Mouse (Mus musculus): ENCODE measurements around the gene Nfia. TPM values are rescaled to one million over a fixed set of nuclear protein-coding genes. Genes with fewer than 3 reads are reported as not detected.
A peak's percentile ranks its signal among the peaks of the same experiment; 100 is the strongest.

The Nfia gene
- total RNA-seq, 2 experiments from 2014 or later: 69.5 to 70.1 TPM

GRCm38 (mm10) chr4:97879696-97880095 lies 107.2 kb downstream of the Nfia start:
- intact Hi-C loops (cut with DNase I; ENCODE audit: low total_unique reads): no loop called here
- DNase-seq: no peak

DNA sequence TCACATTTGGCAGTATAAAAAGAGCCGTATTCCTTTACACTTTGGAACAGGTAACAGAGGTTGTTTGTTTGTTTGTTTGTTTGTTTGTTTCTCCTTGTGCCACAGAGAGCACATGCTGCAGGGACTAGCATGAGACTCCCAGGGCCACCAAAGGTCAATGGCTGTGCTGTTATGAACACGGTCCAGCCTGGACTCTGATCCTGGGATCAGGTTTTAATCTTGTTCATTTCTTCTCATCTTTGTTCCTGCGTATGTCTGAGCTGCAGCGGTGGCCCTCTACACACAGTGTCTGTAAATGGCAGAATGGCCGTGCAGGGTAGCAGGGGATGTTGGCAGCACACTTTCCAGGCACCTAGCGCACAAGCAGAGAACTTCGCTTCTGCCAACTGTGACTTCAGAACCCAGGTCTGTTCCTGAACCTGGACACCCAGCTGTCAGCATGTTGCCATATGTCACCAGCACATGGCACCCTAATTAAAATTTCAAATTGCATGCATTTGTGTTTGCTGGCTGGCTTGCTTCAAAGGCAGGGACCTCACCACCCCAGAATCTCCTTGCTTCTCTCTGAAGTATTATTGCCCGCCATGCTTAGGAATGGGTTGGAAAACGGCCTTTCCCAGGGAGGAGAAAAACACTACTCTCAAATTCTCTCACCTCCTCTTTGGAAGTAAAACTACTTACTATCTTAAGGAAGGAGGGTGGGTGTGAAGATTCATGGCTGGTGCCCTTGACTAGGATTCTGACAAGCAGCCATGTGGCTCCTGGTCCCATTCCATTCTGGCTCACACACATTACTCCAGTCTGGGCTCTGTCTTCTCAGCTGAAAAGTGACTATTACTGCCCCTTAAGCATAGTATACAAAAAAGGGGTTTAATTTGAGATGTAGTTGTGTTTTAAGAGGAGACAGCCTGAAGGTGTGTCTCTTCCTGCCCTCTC lies 107.9 kb downstream of the Nfia start:
- intact Hi-C loops (cut with DNase I; ENCODE audit: low total_unique reads): no loop called here
- no peak for DNase-seq

- no peak for DNase-seq
- intact Hi-C loops (cut with DNase I; ENCODE audit: low total_unique reads): no loop called here
These were observed 113.0 kb downstream of the Nfia start for GRCm38 (mm10) chr4:97885574-97885973.

DNA sequence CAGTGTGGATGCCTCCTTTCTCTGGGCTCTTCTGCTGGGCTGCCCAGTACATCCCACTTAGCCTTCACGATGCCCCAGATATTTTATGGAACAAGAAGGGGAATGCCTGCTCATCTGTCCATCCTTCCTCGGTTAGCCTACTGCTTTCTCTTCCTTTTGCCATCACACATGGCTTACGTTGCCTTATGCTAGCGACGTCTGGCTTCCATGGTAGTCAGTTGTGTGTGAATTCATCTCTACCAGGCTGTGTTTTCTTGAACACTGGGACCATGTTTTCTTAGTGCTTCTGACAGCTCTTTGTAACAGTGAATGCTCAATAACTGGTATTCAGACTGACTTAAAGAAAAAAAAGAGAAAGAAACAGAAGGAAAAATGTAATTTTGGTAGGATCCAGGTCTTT lies 113.7 kb downstream of the Nfia start:
- intact Hi-C loops (cut with DNase I; ENCODE audit: low total_unique reads): no loop called here
- no peak for DNase-seq

GRCm38 (mm10) chr4:97887228-97887627 lies 114.7 kb downstream of the Nfia start:
- DNase-seq: no peak
- intact Hi-C loops (cut with DNase I; ENCODE audit: low total_unique reads): no loop called here

- no peak for DNase-seq
- intact Hi-C loops (cut with DNase I; ENCODE audit: low total_unique reads): no loop called here
These were observed 118.5 kb downstream of the Nfia start for GRCm38 (mm10) chr4:97891063-97891462.

- intact Hi-C loops (cut with DNase I; ENCODE audit: low total_unique reads): no loop called here
- no peak for DNase-seq
These were observed 119.1 kb downstream of the Nfia start for GRCm38 (mm10) chr4:97891611-97892010.

- no peak for DNase-seq
- intact Hi-C loops (cut with DNase I; ENCODE audit: low total_unique reads): no loop called here
These were observed 121.7 kb downstream of the Nfia start for GRCm38 (mm10) chr4:97893915-97894884.

- intact Hi-C loops (cut with DNase I; ENCODE audit: low total_unique reads): no loop called here
- no peak for DNase-seq
These were observed 123.4 kb downstream of the Nfia start for GRCm38 (mm10) chr4:97895940-97896339.

GRCm38 (mm10) chr4:97900256-97900944 lies 127.9 kb downstream of the Nfia start:
- intact Hi-C loops (cut with DNase I; ENCODE audit: low total_unique reads): no loop called here

GRCm38 (mm10) chr4:97905826-97906225 lies 133.3 kb downstream of the Nfia start:
- no peak for DNase-seq
- intact Hi-C loops (cut with DNase I; ENCODE audit: low total_unique reads): no loop called here

More at GRCm38 (mm10) chr4:97900256-97900944, 127.9 kb downstream of the Nfia start:
- DNase-seq: no peak

- DNase-seq: no peak
- intact Hi-C loops (cut with DNase I; ENCODE audit: low total_unique reads): no loop called here
These were observed 136.1 kb downstream of the Nfia start for GRCm38 (mm10) chr4:97908576-97909147.

GRCm38 (mm10) chr4:97910115-97910776 lies 137.7 kb downstream of the Nfia start:
- no peak for DNase-seq
- intact Hi-C loops (cut with DNase I; ENCODE audit: low total_unique reads): no loop called here

DNA sequence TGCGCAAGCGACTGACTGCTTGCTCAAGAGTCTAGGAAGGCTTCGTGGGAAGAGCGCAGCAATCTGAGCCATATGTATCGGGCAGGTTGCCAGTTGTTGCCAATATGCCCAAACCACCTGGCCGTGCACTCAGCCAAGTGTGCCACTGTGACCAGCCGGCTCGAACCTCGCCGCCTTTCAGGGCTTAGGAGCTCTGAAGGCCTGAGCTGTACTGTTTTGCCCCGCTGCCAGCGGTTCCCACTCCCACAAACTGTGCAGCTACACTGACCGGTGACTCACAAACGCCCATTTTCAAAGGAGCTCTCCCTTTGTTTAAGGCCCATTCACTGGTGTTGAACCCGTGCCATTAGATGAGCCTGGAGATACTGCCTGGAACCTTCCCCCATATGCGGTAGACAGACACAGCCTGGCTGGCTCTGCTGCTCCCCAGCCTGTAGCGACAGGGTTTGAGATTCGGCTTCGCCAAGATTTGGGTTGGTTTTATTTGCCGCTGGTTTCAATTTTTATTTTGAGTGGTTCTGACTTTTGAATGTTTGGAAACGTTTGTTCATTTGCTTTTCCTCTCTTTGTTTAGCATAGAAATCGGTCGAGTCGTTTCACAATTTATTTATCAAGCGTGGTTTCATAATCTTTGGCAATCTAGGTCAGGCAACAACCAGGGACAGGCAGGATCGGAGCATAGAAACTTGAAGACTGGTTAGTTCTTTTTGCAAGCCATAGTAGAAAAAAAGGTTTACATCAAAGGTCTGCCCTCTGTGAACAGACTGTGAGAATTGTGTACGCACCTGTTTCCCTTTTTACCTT lies 138.4 kb downstream of the Nfia start:
- intact Hi-C loops (cut with DNase I; ENCODE audit: low total_unique reads): no loop called here
- DNase-seq: peak; percentile 18

- intact Hi-C loops (cut with DNase I; ENCODE audit: low total_unique reads): no loop called here
- no peak for DNase-seq
These were observed 139.2 kb downstream of the Nfia start for GRCm38 (mm10) chr4:97911755-97912154.

DNA sequence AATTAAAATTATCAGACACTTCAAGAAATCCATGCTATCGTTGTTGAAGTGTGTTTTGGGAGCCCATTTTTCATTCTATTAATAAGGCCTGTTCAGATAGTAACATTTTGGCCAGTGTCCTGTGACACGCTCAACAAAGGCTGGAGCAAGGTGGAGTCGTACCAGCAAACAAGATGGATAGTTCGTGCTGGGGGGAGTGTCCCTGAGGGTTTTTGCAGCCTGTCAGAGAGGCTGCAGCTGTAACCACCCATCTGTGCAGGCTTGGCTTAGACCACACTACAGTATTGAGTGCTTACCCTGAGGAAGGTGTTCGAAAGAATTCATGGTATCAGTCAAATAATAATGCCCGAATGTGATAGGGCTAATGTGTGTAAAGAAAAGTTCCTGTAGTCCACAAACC lies 139.6 kb downstream of the Nfia start:
- intact Hi-C loops (cut with DNase I; ENCODE audit: low total_unique reads): no loop called here
- no peak for DNase-seq

DNA sequence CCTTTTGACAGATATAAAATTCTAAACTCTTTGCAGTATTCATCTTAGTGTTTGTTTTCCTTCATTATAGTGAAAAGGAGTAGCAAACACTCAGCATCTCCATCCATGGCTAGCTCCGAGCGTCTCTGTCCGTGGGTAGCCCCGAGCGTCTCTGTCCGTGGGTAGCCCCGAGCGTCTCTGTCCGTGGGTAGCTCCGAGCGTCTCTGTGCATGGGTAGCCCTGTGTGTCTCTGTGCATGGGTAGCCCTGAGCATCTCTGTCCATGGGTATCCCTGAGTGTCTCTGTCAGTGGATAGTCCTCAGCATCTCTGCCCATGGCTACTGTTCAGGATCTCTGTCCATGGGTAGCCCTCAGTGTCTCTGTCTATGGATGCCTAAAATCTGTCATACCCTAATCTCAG lies 140.0 kb downstream of the Nfia start:
- DNase-seq: no peak
- intact Hi-C loops (cut with DNase I; ENCODE audit: low total_unique reads): no loop called here

DNA sequence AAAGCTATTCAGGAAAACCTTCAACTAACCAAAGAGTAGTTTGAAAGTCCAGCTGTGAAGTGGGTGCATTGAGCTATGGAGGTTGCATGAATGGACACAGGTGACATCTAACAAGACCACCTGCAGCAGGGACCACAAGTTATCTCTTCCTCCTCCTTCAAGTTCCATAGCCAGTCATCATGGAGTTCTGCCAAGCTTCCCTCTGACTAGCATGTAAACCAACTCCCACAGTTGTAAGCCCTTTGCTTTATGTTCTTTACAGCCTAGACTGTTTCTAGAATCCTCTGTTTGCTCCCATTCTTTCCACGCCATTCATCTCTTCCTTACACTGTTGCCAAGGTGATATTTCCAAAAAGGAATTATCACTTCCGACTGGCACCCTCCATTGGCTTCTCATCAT lies 141.8 kb downstream of the Nfia start:
- DNase-seq: no peak
- intact Hi-C loops (cut with DNase I; ENCODE audit: low total_unique reads): no loop called here
